In genomic region chr5:134312691-134313450, GRCm38 (mm10) we compare ENCODE assay signal across 8 mouse cellular contexts. TPM values are rescaled to one million over a fixed set of nuclear protein-coding genes. Genes with fewer than 3 reads are reported as not detected.
DNase-seq lines count a peak whose midpoint lies in the region; ATAC-seq and TF ChIP-seq lines count a peak whose summit lies in the region.

No protein-coding gene starts in this region.

- peaks cover 2% of the 10 kb centered on the region for H3K36me3 ChIP-seq in heart, adult 2 months (ENCODE audit: control insufficient read depth, insufficient read depth, low read length)
- peaks cover 30% of the 10 kb centered on the region for H3K36me3 ChIP-seq in kidney, embryonic 14.5 days (ENCODE audit: control insufficient read depth, insufficient read depth, low read length)
- peaks cover 33% of the 10 kb centered on the region for H3K36me3 ChIP-seq in liver, embryonic 15.5 days (replicated peaks)

- peak overlapping the region; percentile 97 for H3K27ac ChIP-seq in heart, adult 2 months
- peak overlapping the region; percentile 100 for H3K27ac ChIP-seq in kidney, embryonic 14.5 days (ENCODE audit: low read depth, low read length)
- peak overlapping the region; percentile 91 for H3K27ac ChIP-seq in liver, embryonic 15.5 days (replicated peaks)

- 0 out of 2 replicates have a peak, but pooled peaks cover 2% of the 10 kb centered on the region for H3K79me2 ChIP-seq in heart, adult 2 months (replicated peaks; ENCODE audit: control insufficient read depth, insufficient read depth, low read length)

- peaks cover 5% of the 10 kb centered on the region for H3K4me1 ChIP-seq in heart, adult 2 months (ENCODE audit: control insufficient read depth, insufficient read depth, low read length)
- peaks cover 12% of the 10 kb centered on the region; the same call in 1 of the 2 replicates for H3K4me1 ChIP-seq in kidney, embryonic 14.5 days (ENCODE audit: control insufficient read depth, insufficient read depth, low read length)
- H3K4me1 ChIP-seq in liver, embryonic 15.5 days (replicated peaks): peaks cover 38% of the 10 kb centered on the region

- TF ChIP-seq POLR2A in heart, adult 2 months (IDR thresholded peaks at IDR 0.05; ENCODE audit: insufficient read depth, low read depth, low read length): no peak; the same call in 1 of the 2 replicates

- ATAC-seq in kidney, embryonic 14.5 days (ENCODE audit: low FRiP score, low TSS enrichment): no peak
- no peak for ATAC-seq in liver, embryonic 15.5 days (ENCODE audit: insufficient read depth)

- no peak for TF ChIP-seq CTCF in heart, adult 2 months (IDR thresholded peaks at IDR 0.05)

- DNase-seq in right cerebral cortex, adult 18-20 months: peak; percentile 86
- no peak for DNase-seq in right cerebral cortex, postnatal 4 days
- DNase-seq in cerebellum, adult 9-11 months: peak; percentile 66
- DNase-seq in heart, adult 2 months: peak; percentile 39 to 45
- DNase-seq in right cerebral cortex, postnatal 25 days: peak; percentile 68
- no peak for DNase-seq in spleen, postnatal 14 days (ENCODE audit: low spot score in 2 of 2)

- peak overlapping the region; percentile 49 for H3K9ac ChIP-seq in heart, adult 2 months (ENCODE audit: low read depth, low read length)
- H3K9ac ChIP-seq in kidney, embryonic 14.5 days (ENCODE audit: low read depth, low read length): peak overlapping the region; percentile 100
- peak overlapping the region; percentile 81 for H3K9ac ChIP-seq in liver, embryonic 15.5 days

- 8% methylated on average over 19 of the region's 19 CpGs for WGBS in heart, adult 2 months
- 1% methylated on average over 19 of the region's 19 CpGs for WGBS in kidney, embryonic 14.5 days
- WGBS in liver, embryonic 15.5 days (ENCODE audit: insufficient replicate concordance): 3% methylated on average over 19 of the region's 19 CpGs

- intact Hi-C loops in heart, adult 2 months (cut with DNase I): no loop called here

- peak overlapping the region; percentile 77 for H3K4me2 ChIP-seq in kidney, embryonic 14.5 days (replicated peaks; ENCODE audit: low read depth, low read length)
- H3K4me2 ChIP-seq in liver, embryonic 15.5 days: peak overlapping the region; percentile 98

- no peaks in the 10 kb centered on the region for H3K27me3 ChIP-seq in heart, adult 2 months (ENCODE audit: control insufficient read depth, insufficient read depth, low read length)
- H3K27me3 ChIP-seq in kidney, embryonic 14.5 days (ENCODE audit: control insufficient read depth, insufficient read depth, low read length): no peaks in the 10 kb centered on the region
- H3K27me3 ChIP-seq in liver, embryonic 15.5 days: no peaks in the 10 kb centered on the region

- no peak for TF ChIP-seq EP300 in heart, adult 2 months (IDR thresholded peaks at IDR 0.05; ENCODE audit: insufficient read depth, low read depth, low read length)

- no peaks in the 10 kb centered on the region for H3K9me3 ChIP-seq in kidney, embryonic 14.5 days (ENCODE audit: control insufficient read depth, low read length)
- H3K9me3 ChIP-seq in liver, embryonic 15.5 days (replicated peaks): no peaks in the 10 kb centered on the region

- peak overlapping the region; percentile 87 for H3K4me3 ChIP-seq in heart, adult 2 months
- H3K4me3 ChIP-seq in kidney, embryonic 14.5 days (ENCODE audit: low read length): peak overlapping the region; percentile 95
- peak overlapping the region; percentile 81 for H3K4me3 ChIP-seq in liver, embryonic 15.5 days (replicated peaks)

RNA-seq across cellular contexts. Expression of gene Gtf2i, which starts 1.7 kb away (rescaled TPM):
- total RNA-seq in heart, adult 2 months (2021): 100 to 1,000 TPM; 187 to 210 TPM
- polyA plus RNA-seq in heart, adult 2 months (2012; rRNA removed): 67.8 and 87.4 TPM in 2 replicates
- 131 and 196 TPM in 2 replicates for polyA plus RNA-seq in kidney, embryonic 14.5 days (2014; fragmentation: Nextera tagmentation; extraction: Ambion mirVana)
- 32.2 and 35.7 TPM in 2 replicates for polyA plus RNA-seq in liver, embryonic 15.5 days (2015; fragmentation: Nextera tagmentation; extraction: Ambion mirVana)

Comparison
In these comparisons a context has a peak if more than half of its experiments do, and no peak if none do; other contexts are left out.
1. DNase-seq: peak in right cerebral cortex, adult 18-20 months (single experiment), cerebellum, adult 9-11 months (single experiment), heart, adult 2 months (2 of 2) and right cerebral cortex, postnatal 25 days (single experiment); none in right cerebral cortex, postnatal 4 days (single experiment) and spleen, postnatal 14 days (0 of 2).
2. H3K9ac ChIP-seq: peak in every context shown above with its lines; median percentile 100 in kidney, embryonic 14.5 days; 81 in liver, embryonic 15.5 days; 49 in heart, adult 2 months.
3. Peak in every context shown above with its lines, with median percentiles within 50 percentile points of each other: H3K27ac ChIP-seq and H3K4me3 ChIP-seq.